Mouse (Mus musculus) C2C12 (cell line): ENCODE measurements around the gene Itpkb. TPM values are rescaled to one million over a fixed set of nuclear protein-coding genes. Genes with fewer than 3 reads are reported as not detected.

Experiments used
- H3K27me3 ChIP-seq: one replicate; pipeline ENCODE4 v1.6.1; 2011; ENCODE audit not compliant: control insufficient read depth, insufficient read depth, insufficient read length
- H3K36me3 ChIP-seq: one replicate; pipeline ENCODE4 v1.6.1; 2011; ENCODE audit not compliant: control insufficient read depth, insufficient read depth
- H3K4me3 ChIP-seq: one replicate; pipeline ENCODE4 v1.5.1; 2011; ENCODE audit warnings: mild to moderate bottlenecking, control low read depth; ENCODE audit not compliant: poor library complexity, insufficient read depth, severe bottlenecking
- H3K79me2 ChIP-seq: one replicate; pipeline ENCODE4 v1.6.1; 2011; ENCODE audit not compliant: control insufficient read depth, insufficient read depth
- H3K79me3 ChIP-seq: one replicate; pipeline ENCODE4 v1.6.1; 2011; ENCODE audit warnings: low read depth, control low read depth
- H3ac ChIP-seq: one replicate; pipeline ENCODE3; 2011; ENCODE audit warnings: low read depth; ENCODE audit not compliant: control insufficient read depth, insufficient read length
- CEBPB ChIP-seq: IDR thresholded peaks from one replicate; pipeline ENCODE4 v1.6.1; 2011; ENCODE audit warnings: low read depth, mild to moderate bottlenecking, control low read depth, moderate library complexity
- CTCF ChIP-seq: IDR thresholded peaks from one replicate; pipeline ENCODE4 v1.5.1; 2011; ENCODE audit not compliant: control insufficient read depth, insufficient read depth, insufficient read length
- FOSL1 ChIP-seq: IDR thresholded peaks from one replicate; pipeline ENCODE4 v1.8.0; 2011; ENCODE audit warnings: mild to moderate bottlenecking, low read length; ENCODE audit not compliant: poor library complexity, insufficient read depth, severe bottlenecking
- MAX ChIP-seq: IDR thresholded peaks from one replicate; pipeline ENCODE4 v1.6.1; 2011; ENCODE audit warnings: mild to moderate bottlenecking, control low read depth
- MYOD1 ChIP-seq: IDR thresholded peaks from one replicate; pipeline ENCODE4 v1.6.1; 2011; ENCODE audit warnings: low read depth; ENCODE audit not compliant: control insufficient read depth, insufficient read length
- MYOG ChIP-seq: IDR thresholded peaks from one replicate; pipeline ENCODE4 v1.6.1; 2011; ENCODE audit not compliant: control insufficient read depth, insufficient read length; ENCODE audit errors: extremely low read depth
- USF1 ChIP-seq: IDR thresholded peaks from one replicate; pipeline ENCODE4 v1.6.1; 2011; ENCODE audit warnings: low read depth, mild to moderate bottlenecking, control low read depth, moderate library complexity
- long read RNA-seq, 2 experiments: library from polyadenylated mRNA; unstranded; transcript quantifications; one replicate each; pipeline ENCODE4 v2.0.0; 2019 to 2020
- polyA plus RNA-seq: library from polyadenylated mRNA; unstranded; fragments of >200 nt; fragmentation: generic; extraction: Trizol; gene quantifications from one replicate; pipeline ENCODE4 v1.2.1, GENCODE M21; 2012; ENCODE audit warnings: missing spikeins

The Itpkb gene
- polyA plus RNA-seq: 1.1 TPM
- long read RNA-seq, experiment 1: 0 reads
- long read RNA-seq, experiment 2, partial matches to known transcripts: 1 of 1 reads
- long read RNA-seq, experiment 2, other reads (novel, unspliced or antisense): 0 of 1 reads

GRCm38 (mm10) chr1:180330145-180330706, at the start of gene Itpkb:
TSS of gene Itpkb (plus strand) at chr1:180330485.
- Histone ChIP-seq H3K4me3 (no peak within 1 kb of the TSS), H3K79me3 (no peaks in the 10 kb centered on the region), H3K27me3 (peaks cover 26% of the 10 kb centered on the region), H3K79me2 (no peaks in the 10 kb centered on the region), H3K36me3 (no peaks in the 10 kb centered on the region), H3ac (peak within 1 kb of the TSS; percentile 80)
- TF ChIP-seq USF1: no peak
- TF ChIP-seq CEBPB: no peak
- no peak for TF ChIP-seq MYOD1
- no peak for TF ChIP-seq CTCF
- no peak for TF ChIP-seq MYOG
- no peak for TF ChIP-seq FOSL1
- TF ChIP-seq MAX: no peak

- no peak for TF ChIP-seq MYOG
- TF ChIP-seq FOSL1: no peak
- TF ChIP-seq CEBPB: no peak
- no peak for TF ChIP-seq MYOD1
- no peak for TF ChIP-seq USF1
- no peak for TF ChIP-seq MAX
- TF ChIP-seq CTCF: no peak
- no peaks in the 10 kb centered on the region for H3K36me3 ChIP-seq
Observed at GRCm38 (mm10) chr1:180282581-180282980, 47.7 kb upstream of the Itpkb start.

GRCm38 (mm10) chr1:180283813-180284768, 46.2 kb upstream of the Itpkb start:
- Histone ChIP-seq H3ac (no peak overlapping the region), H3K79me2 (no peaks in the 10 kb centered on the region), H3K79me3 (no peaks in the 10 kb centered on the region), H3K27me3 (no peaks in the 10 kb centered on the region), H3K36me3 (no peaks in the 10 kb centered on the region), H3K4me3 (no peak overlapping the region)
- no peak for TF ChIP-seq CEBPB
- no peak for TF ChIP-seq CTCF
- no peak for TF ChIP-seq FOSL1
- no peak for TF ChIP-seq MAX
- no peak for TF ChIP-seq MYOD1
- no peak for TF ChIP-seq USF1
- TF ChIP-seq MYOG: no peak

More at GRCm38 (mm10) chr1:180282581-180282980, 47.7 kb upstream of the Itpkb start:
- Histone ChIP-seq H3K79me3 (no peaks in the 10 kb centered on the region), H3K79me2 (no peaks in the 10 kb centered on the region), H3K27me3 (no peaks in the 10 kb centered on the region), H3K4me3 (no peak overlapping the region), H3ac (no peak overlapping the region)

GRCm38 (mm10) chr1:180286081-180286831, 44.0 kb upstream of the Itpkb start:
- no peak for TF ChIP-seq CTCF
- no peak for TF ChIP-seq MAX
- no peak for TF ChIP-seq FOSL1
- no peak for TF ChIP-seq USF1
- TF ChIP-seq MYOD1: no peak
- TF ChIP-seq MYOG: no peak
- no peak for TF ChIP-seq CEBPB
- Histone ChIP-seq H3K36me3 (no peaks in the 10 kb centered on the region), H3K27me3 (no peaks in the 10 kb centered on the region), H3K79me3 (no peaks in the 10 kb centered on the region), H3ac (no peak overlapping the region), H3K79me2 (no peaks in the 10 kb centered on the region), H3K4me3 (no peak overlapping the region)

GRCm38 (mm10) chr1:180288227-180288626, 42.1 kb upstream of the Itpkb start:
- H3K4me3 ChIP-seq: no peak overlapping the region
- H3ac ChIP-seq: no peak overlapping the region
- no peaks in the 10 kb centered on the region for H3K36me3 ChIP-seq
- H3K79me2 ChIP-seq: no peaks in the 10 kb centered on the region
- no peak for TF ChIP-seq MYOG
- no peak for TF ChIP-seq FOSL1
- TF ChIP-seq CEBPB: no peak
- no peak for TF ChIP-seq USF1
- no peak for TF ChIP-seq MYOD1
- no peak for TF ChIP-seq MAX
- no peak for TF ChIP-seq CTCF
- H3K27me3 ChIP-seq: no peaks in the 10 kb centered on the region
- no peaks in the 10 kb centered on the region for H3K79me3 ChIP-seq
